Mouse (Mus musculus) kidney, embryonic 15.5 days (tissue): Measurements from ENCODE around the gene Noa1. TPM values are rescaled to one million over a fixed set of nuclear protein-coding genes. Genes with fewer than 3 reads are reported as not detected.

Source experiments
- ATAC-seq: fragments of 200-750 bp; cut with Nextera tagmentation; replicated peaks from 2 replicates; pipeline ENCODE4 v1.8.0; 2017; ENCODE audit warnings: moderate TSS enrichment; ENCODE audit not compliant: low FRiP score
- H3K27ac ChIP-seq: fragments of 300-500 bp; sonication (generic); 2 replicates; pipeline ENCODE4 v1.5.1; 2015; ENCODE audit warnings: mild to moderate bottlenecking, inconsistent platforms
- H3K27me3 ChIP-seq: fragments of 300-500 bp; sonication (generic); 2 replicates; pipeline ENCODE4 v1.6.1; 2015; ENCODE audit warnings: inconsistent platforms
- H3K36me3 ChIP-seq: fragments of 300-500 bp; sonication (generic); 2 replicates; pipeline ENCODE4 v1.6.1; 2015; ENCODE audit warnings: inconsistent platforms
- H3K4me1 ChIP-seq: fragments of 300-500 bp; sonication (generic); 2 replicates; pipeline ENCODE4 v1.6.1; 2015; ENCODE audit warnings: inconsistent platforms
- H3K4me2 ChIP-seq: fragments of 300-500 bp; sonication (generic); 2 replicates; pipeline ENCODE4 v1.6.1; 2015; ENCODE audit warnings: moderate library complexity, mild to moderate bottlenecking, inconsistent platforms
- H3K4me3 ChIP-seq: fragments of 300-500 bp; sonication (generic); replicated peaks from 2 replicates; pipeline ENCODE4 v1.5.1; 2015; ENCODE audit warnings: mild to moderate bottlenecking, inconsistent platforms
- H3K9ac ChIP-seq: fragments of 300-500 bp; sonication (generic); 2 replicates; pipeline ENCODE4 v1.6.1; 2015; ENCODE audit warnings: mild to moderate bottlenecking, inconsistent platforms
- H3K9me3 ChIP-seq: fragments of 300-500 bp; sonication (generic); replicated peaks from 2 replicates; pipeline ENCODE4 v1.6.1; 2016; ENCODE audit warnings: inconsistent platforms
- WGBS: fragments of 180-500 bp; shearing (Covaris S2); methylation state at CpG from one replicate; pipeline ENCODE4 v1.1.7; 2015; ENCODE audit warnings: mixed read lengths; 5-methylcytosine and 5-hydroxymethylcytosine counted together
- polyA plus RNA-seq: library from polyadenylated mRNA; unstranded; fragments of >200 nt; fragmentation: Nextera tagmentation; extraction: Ambion mirVana; gene quantifications from 2 replicates; pipeline ENCODE4 v1.2.1, GENCODE M21; 2015

Noa1 gene
- polyA plus RNA-seq, 1 experiment from 2014 or later = 35.7 TPM

DNA sequence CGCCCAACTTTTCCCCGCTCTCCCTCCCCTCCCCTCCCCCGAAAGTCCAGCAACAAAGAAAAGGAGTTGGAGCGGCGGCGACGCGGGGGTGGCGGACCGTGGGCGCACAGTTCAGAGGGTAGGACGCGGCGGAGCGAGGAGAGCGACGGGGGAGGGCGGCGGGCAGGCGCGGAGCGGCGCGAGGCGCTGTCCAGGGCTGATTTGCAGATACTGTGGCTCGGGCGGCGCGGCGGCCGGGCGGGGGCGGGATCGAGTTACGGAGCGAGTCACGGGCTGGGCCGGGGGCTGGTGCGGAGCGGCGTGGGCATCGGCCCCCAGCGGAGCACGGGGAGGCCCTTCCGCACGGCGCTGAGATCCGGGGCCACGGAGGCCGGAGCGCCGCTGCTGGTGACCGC lies 44.2 kb downstream of the Noa1 start:
- Histone ChIP-seq H3K36me3 (peaks cover 29% of the 10 kb centered on the region), H3K4me1 (peaks cover 26% of the 10 kb centered on the region), H3K4me3 (peak overlapping the region; percentile 94), H3K9me3 (no peaks in the 10 kb centered on the region), H3K27me3 (no peaks in the 10 kb centered on the region), H3K9ac (peak overlapping the region; percentile 88), H3K4me2 (peak overlapping the region; percentile 68), H3K27ac (peak overlapping the region; percentile 99)
- 0% methylated on average over 40 of the region's 53 CpGs for WGBS
- ATAC-seq = peak; percentile 94

DNA sequence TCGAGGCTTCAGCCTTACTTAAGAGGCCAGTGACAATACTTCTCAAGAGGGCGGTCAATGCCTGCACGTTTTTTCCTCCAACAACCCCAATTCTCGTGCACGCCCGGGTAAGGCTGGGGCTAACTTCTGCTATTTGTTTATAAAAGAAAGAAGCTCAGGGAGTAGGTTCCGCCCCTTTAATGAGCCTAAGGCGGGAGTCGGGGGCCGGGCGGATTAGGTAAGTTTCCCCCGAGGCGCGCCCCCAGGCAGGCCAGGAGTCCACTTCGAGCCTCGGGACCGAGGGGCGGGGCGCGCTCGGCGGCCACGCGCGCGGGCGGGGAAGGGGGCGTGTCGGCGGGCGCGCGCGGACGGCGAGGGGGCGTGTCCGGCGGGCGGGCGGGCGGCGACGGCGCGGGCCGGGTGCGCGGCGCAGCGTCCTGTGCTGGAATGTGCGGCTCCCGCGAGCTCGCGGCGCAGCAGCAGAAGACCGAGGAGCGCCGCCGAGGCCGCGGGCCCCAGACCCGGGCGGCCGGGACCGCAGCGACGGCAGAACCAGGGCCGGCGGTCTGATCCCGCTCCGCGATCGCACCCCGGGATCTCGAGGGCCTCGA lies 44.7 kb downstream of the Noa1 start, which contains the start of gene Rest:
Rest (plus strand) TSS at position 411 of the 590 bp plus-strand sequence.
- Histone ChIP-seq H3K4me3 (peak within 1 kb of the TSS; percentile 94), H3K27me3 (no peaks in the 10 kb centered on the region), H3K9ac (peak within 1 kb of the TSS; percentile 88), H3K4me2 (peak within 1 kb of the TSS; percentile 68), H3K36me3 (peaks cover 24% of the 10 kb centered on the region), H3K27ac (peak within 1 kb of the TSS; percentile 99), H3K9me3 (no peaks in the 10 kb centered on the region), H3K4me1 (peaks cover 27% of the 10 kb centered on the region)
- under 1% methylated on average over 61 of the region's 78 CpGs for WGBS
- peak; percentile 91 for ATAC-seq

DNA sequence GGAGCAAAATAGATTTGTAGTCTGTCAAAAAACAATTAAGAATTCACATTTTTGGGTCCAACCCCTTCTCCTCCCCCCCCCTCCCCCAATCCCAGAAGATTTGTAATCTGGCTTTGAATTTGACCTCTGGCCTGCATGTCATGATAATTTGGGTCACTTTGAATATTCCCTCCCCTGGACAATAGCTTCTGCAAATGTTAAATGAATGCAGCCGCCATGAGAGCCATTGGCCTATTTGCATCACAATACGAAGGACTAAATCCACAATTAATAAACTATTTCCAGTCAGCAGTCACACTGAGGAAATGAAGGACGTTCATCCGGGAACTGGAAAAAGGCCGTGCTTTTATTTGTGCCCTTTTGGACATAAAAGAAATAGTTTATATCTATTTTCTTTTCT lies 47.8 kb downstream of the Noa1 start:
- no peaks in the 10 kb centered on the region for H3K9me3 ChIP-seq
- ATAC-seq = no peak
- no peaks in the 10 kb centered on the region for H3K27me3 ChIP-seq
- WGBS = 83% methylated on average over 5 of the region's 5 CpGs
- no peak overlapping the region for H3K9ac ChIP-seq
- peaks cover 9% of the 10 kb centered on the region for H3K4me1 ChIP-seq
- H3K4me2 ChIP-seq = no peak overlapping the region
- no peaks in the 10 kb centered on the region for H3K36me3 ChIP-seq
- H3K4me3 ChIP-seq = no peak overlapping the region
- H3K27ac ChIP-seq = no peak overlapping the region

DNA sequence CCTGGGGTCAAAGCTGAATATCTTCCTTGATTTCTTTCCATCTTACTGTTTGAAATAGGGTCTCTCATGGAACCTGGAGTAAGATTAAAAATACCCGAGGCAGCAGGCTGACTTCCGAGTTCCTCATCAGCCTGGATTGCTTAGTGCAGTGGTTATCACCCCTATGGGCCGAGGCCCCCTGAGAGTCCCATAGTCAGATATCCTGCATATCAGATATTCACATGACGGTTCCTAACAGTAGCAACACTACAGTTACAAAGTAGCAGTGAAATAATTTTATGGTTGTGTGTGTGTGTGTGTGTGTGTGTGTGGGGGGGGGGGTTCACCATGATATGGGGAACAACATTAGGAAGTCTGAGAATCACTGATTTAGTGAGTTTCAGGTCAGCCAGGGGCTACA lies 48.7 kb downstream of the Noa1 start:
- ATAC-seq = no peak
- peaks cover 9% of the 10 kb centered on the region for H3K4me1 ChIP-seq
- no peaks in the 10 kb centered on the region for H3K9me3 ChIP-seq
- no peak overlapping the region for H3K4me2 ChIP-seq
- WGBS = 81% methylated on average over 4 of the region's 4 CpGs
- no peak overlapping the region for H3K9ac ChIP-seq
- no peaks in the 10 kb centered on the region for H3K36me3 ChIP-seq
- no peak overlapping the region for H3K27ac ChIP-seq
- H3K4me3 ChIP-seq = no peak overlapping the region
- no peaks in the 10 kb centered on the region for H3K27me3 ChIP-seq

DNA sequence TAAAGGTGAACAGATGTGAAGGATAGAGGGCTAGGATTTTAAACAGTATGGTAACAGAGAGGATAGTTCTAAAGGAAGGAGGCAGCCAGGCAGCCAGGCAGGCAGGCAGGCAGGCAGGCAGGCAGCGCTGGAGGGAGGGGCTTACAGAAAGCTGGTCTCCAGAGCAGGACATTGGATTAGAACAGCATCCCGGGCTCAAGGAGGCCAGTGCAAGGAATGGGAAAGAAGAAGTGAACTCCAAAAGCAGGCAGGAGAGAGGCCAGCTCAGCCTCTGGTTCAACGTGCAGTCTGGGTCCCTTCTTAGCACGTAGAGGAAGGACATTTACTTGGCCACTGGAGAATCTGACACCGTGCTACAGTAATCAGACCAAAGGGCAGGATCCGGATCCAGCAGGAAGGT lies 49.7 kb downstream of the Noa1 start:
- Histone ChIP-seq H3K4me1 (peaks cover 9% of the 10 kb centered on the region), H3K4me2 (no peak overlapping the region), H3K4me3 (no peak overlapping the region), H3K36me3 (no peaks in the 10 kb centered on the region), H3K9ac (no peak overlapping the region), H3K27me3 (no peaks in the 10 kb centered on the region), H3K9me3 (no peaks in the 10 kb centered on the region), H3K27ac (no peak overlapping the region)
- 34% methylated on average over 6 of the region's 6 CpGs for whole genome bisulfite sequencing
- no peak for ATAC-seq

DNA sequence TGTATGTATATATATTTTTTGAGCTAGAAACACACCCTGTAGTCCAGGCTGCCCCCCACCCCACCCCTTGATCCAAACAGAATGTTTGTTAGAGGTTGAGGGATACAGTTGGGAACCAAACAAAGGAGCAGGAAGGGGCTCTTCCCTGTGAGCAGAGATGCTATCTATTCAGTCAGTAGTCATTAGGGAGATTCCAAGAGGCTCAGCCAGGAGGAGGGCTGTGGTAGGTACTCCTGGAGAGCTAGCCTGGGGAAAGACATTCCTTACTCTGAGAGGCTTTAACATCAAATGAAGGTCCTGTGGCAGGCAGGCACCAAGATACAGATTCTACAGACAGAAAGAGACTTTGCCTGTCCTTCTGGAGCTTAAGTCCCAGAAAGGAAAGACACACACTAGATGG lies 50.6 kb downstream of the Noa1 start:
- H3K9me3 ChIP-seq = no peaks in the 10 kb centered on the region
- H3K36me3 ChIP-seq = no peaks in the 10 kb centered on the region
- no peaks in the 10 kb centered on the region for H3K27me3 ChIP-seq
- no peak overlapping the region for H3K9ac ChIP-seq
- no peak overlapping the region for H3K4me3 ChIP-seq
- H3K4me2 ChIP-seq = no peak overlapping the region
- 0 out of 2 replicates have a peak, but pooled peaks cover 4% of the 10 kb centered on the region for H3K4me1 ChIP-seq
- no peak for ATAC-seq
- H3K27ac ChIP-seq = no peak overlapping the region

DNA sequence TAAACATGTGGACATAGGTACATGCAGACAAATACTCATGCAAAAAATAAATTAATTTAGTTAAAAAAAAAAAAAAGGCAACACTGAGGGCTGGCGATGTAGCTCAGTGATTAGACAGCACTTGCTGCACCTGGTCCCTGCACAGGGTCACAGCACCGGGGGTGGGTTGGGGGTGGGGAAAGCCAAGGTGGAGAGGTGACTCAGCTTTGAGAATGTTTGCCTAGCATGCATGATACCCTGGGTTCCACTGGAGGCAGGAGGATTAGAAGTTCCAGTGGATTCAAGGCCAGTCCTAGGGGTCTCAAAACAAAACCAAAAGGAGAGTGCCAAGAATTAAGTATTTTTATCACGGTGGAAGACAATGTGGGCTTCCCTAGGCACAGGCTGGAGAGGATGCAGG lies 52.3 kb downstream of the Noa1 start:
- Histone ChIP-seq H3K27ac (no peak overlapping the region), H3K4me1 (0 out of 2 replicates have a peak, but pooled peaks cover 4% of the 10 kb centered on the region), H3K9me3 (no peaks in the 10 kb centered on the region), H3K9ac (no peak overlapping the region), H3K36me3 (no peaks in the 10 kb centered on the region), H3K27me3 (no peaks in the 10 kb centered on the region), H3K4me3 (no peak overlapping the region), H3K4me2 (no peak overlapping the region)
- 82% methylated on average over 3 of the region's 3 CpGs for WGBS
- ATAC-seq = no peak; the same call in 1 of the 2 replicates

DNA sequence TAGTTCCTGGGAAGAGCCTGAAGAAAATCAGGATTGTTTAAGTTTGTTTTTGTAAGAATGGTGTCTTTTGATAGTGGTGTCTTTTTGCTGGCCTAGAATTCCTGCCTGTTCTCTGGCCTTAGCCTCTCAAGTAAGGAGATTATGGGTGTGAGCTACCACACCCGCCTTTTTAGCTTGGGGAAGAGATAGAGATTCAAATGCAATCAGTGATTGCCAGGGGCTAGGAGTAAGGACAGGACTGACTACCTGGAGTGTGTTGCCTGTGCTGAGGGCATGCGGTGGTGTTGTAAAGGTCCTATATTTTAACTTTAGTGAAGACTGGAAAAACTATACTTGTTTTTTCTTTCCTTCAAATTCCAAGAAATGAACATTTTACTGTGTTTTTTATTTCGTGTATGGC lies 55.5 kb downstream of the Noa1 start:
- Histone ChIP-seq H3K27me3 (no peaks in the 10 kb centered on the region), H3K4me1 (no peaks in the 10 kb centered on the region), H3K36me3 (no peaks in the 10 kb centered on the region), H3K9ac (no peak overlapping the region), H3K4me2 (no peak overlapping the region), H3K4me3 (no peak overlapping the region), H3K27ac (no peak overlapping the region), H3K9me3 (no peaks in the 10 kb centered on the region)
- no peak for ATAC-seq
- 79% methylated on average over 3 of the region's 3 CpGs for WGBS

DNA sequence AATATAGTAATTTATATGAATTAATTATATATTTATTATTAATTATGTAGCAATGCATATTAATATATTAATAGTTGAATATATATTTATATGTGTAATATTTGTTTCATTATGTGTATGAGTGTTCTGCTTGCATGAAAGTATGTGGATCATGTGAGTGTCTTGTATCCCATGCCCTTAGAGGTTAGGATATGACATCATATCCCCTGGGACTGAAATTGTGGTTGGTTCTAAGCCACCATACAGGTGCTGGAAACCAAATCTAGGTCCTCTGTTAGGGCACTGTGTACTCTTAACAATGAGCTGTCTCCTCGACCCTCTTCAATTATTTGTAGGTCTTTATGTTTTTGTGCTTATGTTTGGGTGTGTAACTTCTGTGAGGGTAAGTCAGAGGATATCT lies 56.7 kb downstream of the Noa1 start:
- Histone ChIP-seq H3K27me3 (no peaks in the 10 kb centered on the region), H3K4me2 (no peak overlapping the region), H3K9me3 (no peaks in the 10 kb centered on the region), H3K9ac (no peak overlapping the region), H3K4me1 (no peaks in the 10 kb centered on the region), H3K27ac (no peak overlapping the region), H3K4me3 (no peak overlapping the region), H3K36me3 (no peaks in the 10 kb centered on the region)
- ATAC-seq = no peak
- WGBS = 86% methylated on average over 1 of the region's 1 CpGs

DNA sequence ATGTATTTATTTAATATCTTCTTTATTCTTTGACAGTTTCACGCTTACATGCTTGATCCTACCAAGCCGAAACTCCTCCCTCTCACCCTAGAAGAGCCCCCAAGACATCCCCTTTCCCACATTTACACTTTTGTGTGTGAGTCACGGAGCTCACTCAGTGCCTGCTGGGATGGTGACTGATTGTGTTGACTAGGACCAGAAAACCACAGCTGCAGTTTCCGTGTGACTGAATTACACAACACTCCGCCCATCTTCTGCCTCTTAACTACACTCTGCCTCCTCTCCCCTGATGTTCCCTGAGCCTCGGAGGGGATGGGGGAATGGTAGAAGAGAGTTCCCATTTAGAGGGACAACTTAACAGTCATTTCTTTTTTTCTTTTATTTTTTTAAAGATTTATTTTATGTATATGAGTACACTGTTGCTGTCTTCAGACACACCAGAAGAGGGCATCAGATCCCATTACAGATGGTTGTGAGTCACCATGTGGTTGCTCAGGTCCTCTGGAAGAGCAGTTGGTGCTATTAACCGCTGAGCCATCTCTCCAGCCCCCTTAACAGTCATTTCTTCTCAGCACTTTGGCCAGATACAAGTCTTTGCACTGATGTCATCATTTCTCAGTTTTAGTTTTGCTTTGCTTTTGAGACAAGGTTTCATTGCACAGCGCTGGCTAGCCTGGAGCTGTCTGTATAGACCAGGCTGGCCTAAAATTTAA lies 57.6 kb downstream of the Noa1 start:
- Histone ChIP-seq H3K9me3 (no peaks in the 10 kb centered on the region), H3K4me1 (no peaks in the 10 kb centered on the region), H3K27ac (no peak overlapping the region), H3K27me3 (no peaks in the 10 kb centered on the region), H3K4me3 (no peak overlapping the region), H3K36me3 (no peaks in the 10 kb centered on the region), H3K9ac (no peak overlapping the region), H3K4me2 (no peak overlapping the region)
- ATAC-seq = no peak
- WGBS = 61% methylated on average over 8 of the region's 8 CpGs

DNA sequence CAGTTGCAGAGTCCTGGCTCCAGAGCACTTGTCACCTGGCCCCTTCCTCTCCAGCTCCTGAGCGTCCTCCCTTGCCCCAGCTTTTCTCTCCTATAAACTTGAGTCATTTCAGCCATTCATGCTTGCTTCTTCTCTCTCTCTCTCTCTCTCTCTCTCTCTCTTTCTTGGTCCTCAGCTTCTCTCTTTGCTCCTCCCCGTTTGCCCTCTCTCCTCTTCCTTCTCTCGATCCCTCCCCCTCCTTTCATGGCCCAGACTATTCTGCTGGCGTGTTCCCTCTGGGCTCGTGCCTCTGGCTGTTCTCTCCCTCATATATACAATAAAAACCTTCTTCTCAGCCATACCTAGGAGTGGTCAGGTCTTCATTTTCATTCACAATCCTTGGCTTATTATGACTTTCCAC lies 58.2 kb downstream of the Noa1 start:
- no peak for ATAC-seq
- H3K4me3 ChIP-seq = no peak overlapping the region

DNA sequence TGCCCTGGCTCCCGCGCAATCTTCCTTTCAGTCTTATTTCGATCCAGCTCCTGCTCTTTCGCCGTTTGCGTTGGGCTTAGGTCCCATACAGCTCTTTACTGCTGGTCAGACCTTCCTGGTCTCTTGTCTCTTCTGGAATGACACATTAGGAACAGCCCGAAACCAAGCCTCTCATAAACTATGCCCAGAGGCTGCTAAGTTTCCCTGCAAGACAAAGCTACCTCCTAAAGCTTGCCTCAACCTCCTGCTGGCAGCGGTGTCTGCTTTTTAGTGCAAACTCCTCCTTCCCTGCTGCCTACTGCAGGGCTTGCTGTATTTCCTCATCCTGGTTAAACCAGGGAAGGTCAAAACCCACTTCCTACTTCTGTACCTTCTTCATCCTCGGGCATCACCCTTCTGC lies 59.8 kb downstream of the Noa1 start:
- H3K4me2 ChIP-seq = no peak overlapping the region
- 75% methylated on average over 9 of the region's 9 CpGs for WGBS
- no peak for ATAC-seq

More for the DNA sequence above, 58.2 kb downstream of the Noa1 start:
- Histone ChIP-seq H3K36me3 (no peaks in the 10 kb centered on the region), H3K4me2 (no peak overlapping the region), H3K27me3 (no peaks in the 10 kb centered on the region), H3K9ac (no peak overlapping the region), H3K4me1 (no peaks in the 10 kb centered on the region), H3K27ac (no peak overlapping the region), H3K9me3 (no peaks in the 10 kb centered on the region)
- WGBS = 38% methylated on average over 5 of the region's 5 CpGs

More for the DNA sequence above, 59.8 kb downstream of the Noa1 start:
- Histone ChIP-seq H3K27ac (no peak overlapping the region), H3K4me3 (no peak overlapping the region), H3K4me1 (peaks cover 13% of the 10 kb centered on the region), H3K36me3 (no peaks in the 10 kb centered on the region), H3K9ac (no peak overlapping the region), H3K9me3 (no peaks in the 10 kb centered on the region), H3K27me3 (no peaks in the 10 kb centered on the region)
